Mouse (Mus musculus) embryonic facial prominence, embryonic 13.5 days (tissue): ENCODE measurements around the gene Tulp2. TPM values are rescaled to one million over a fixed set of nuclear protein-coding genes. Genes with fewer than 3 reads are reported as not detected.

Experiments used
- microRNA-seq: library from miRNA; unstranded; fragments of <30 nt; microRNA quantifications from one replicate; pipeline ENCODE4, GENCODE M21; 2016
- polyA plus RNA-seq: library from polyadenylated mRNA; unstranded; fragments of >200 nt; fragmentation: Nextera tagmentation; extraction: Ambion mirVana; gene quantifications from 2 replicates; pipeline ENCODE4 v1.2.1, GENCODE M21; 2015

Tulp2 gene
- polyA plus RNA-seq, 1 experiment from 2014 or later = 0.59 TPM

Small RNA genes lying within 50 kb of the gene (microRNA-seq; reads per million reads assigned to microRNA genes)
- gene Gm22133 = not detected

Other genes with a start within 250 kb of the Tulp2 start
- 1.6 and 2.8 TPM in 2 replicates for gene Cd37, start 242.8 kb upstream of the Tulp2 start, polyA plus RNA-seq
- gene Slc6a16, start 240.8 kb upstream of the Tulp2 start, polyA plus RNA-seq = 0.17 and 0.29 TPM in 2 replicates
- not detected in 2 replicates for gene Slc6a21, start 204.4 kb upstream of the Tulp2 start, polyA plus RNA-seq
- 17.8 and 23.8 TPM in 2 replicates for gene Trpm4, start 148.1 kb upstream of the Tulp2 start, polyA plus RNA-seq
- 2.2 and 2.9 TPM in 2 replicates for gene Hrc, start 146.6 kb upstream of the Tulp2 start, polyA plus RNA-seq
- gene Ppfia3, start 114.9 kb upstream of the Tulp2 start, polyA plus RNA-seq = 6.6 and 8.2 TPM in 2 replicates
- gene Lin7b, start 111.3 kb upstream of the Tulp2 start, polyA plus RNA-seq = 1.6 and 2.7 TPM in 2 replicates
- gene Snrnp70, start 86.1 kb upstream of the Tulp2 start, polyA plus RNA-seq = 285 and 299 TPM in 2 replicates
- not detected in 2 replicates for gene Kcna7, start 76.2 kb upstream of the Tulp2 start, polyA plus RNA-seq
- 4.6 and 6.1 TPM in 2 replicates for gene Ntf5, start 68.2 kb upstream of the Tulp2 start, polyA plus RNA-seq
- 0.41 and 1.2 TPM in 2 replicates for gene Lhb, start 61.1 kb upstream of the Tulp2 start, polyA plus RNA-seq
- gene Gys1, start 47.0 kb upstream of the Tulp2 start, polyA plus RNA-seq = 38.0 and 39.6 TPM in 2 replicates
- 141 and 148 TPM in 2 replicates for gene Ruvbl2, start 43.8 kb upstream of the Tulp2 start, polyA plus RNA-seq
- gene Ftl1, start 22.0 kb upstream of the Tulp2 start, polyA plus RNA-seq = 5,253 and 5,612 TPM in 2 replicates
- 154 and 190 TPM in 2 replicates for gene Bax, start 15.0 kb upstream of the Tulp2 start, polyA plus RNA-seq
- not detected in 2 replicates for gene Gm45808, start 4.9 kb downstream of the Tulp2 start, polyA plus RNA-seq
- 4.5 TPM in 2 replicates for gene Dhdh, start 6.9 kb downstream of the Tulp2 start, polyA plus RNA-seq
- gene Nucb1, start 28.5 kb downstream of the Tulp2 start, polyA plus RNA-seq = 198 and 206 TPM in 2 replicates
- gene Ppp1r15a, start 44.4 kb downstream of the Tulp2 start, polyA plus RNA-seq = 22.9 and 23.0 TPM in 2 replicates
- 2.9 and 3.8 TPM in 2 replicates for gene Plekha4, start 44.5 kb downstream of the Tulp2 start, polyA plus RNA-seq
- gene Hsd17b14, start 73.0 kb downstream of the Tulp2 start, polyA plus RNA-seq = 0.25 and 0.83 TPM in 2 replicates
- 67.1 and 68.4 TPM in 2 replicates for gene Bcat2, start 88.3 kb downstream of the Tulp2 start, polyA plus RNA-seq
- 0.39 and 0.96 TPM in 2 replicates for gene Fgf21, start 133.6 kb downstream of the Tulp2 start, polyA plus RNA-seq
- 1.9 and 2.3 TPM in 2 replicates for gene Fut1, start 135.4 kb downstream of the Tulp2 start, polyA plus RNA-seq
- gene Izumo1, start 139.9 kb downstream of the Tulp2 start, polyA plus RNA-seq = 0.27 and 0.39 TPM in 2 replicates
- gene Rasip1, start 145.6 kb downstream of the Tulp2 start, polyA plus RNA-seq = 8.0 and 8.8 TPM in 2 replicates
- gene Mamstr, start 158.1 kb downstream of the Tulp2 start, polyA plus RNA-seq = 5.2 and 7.8 TPM in 2 replicates
- gene Fut2, start 184.5 kb downstream of the Tulp2 start, polyA plus RNA-seq = 0.45 and 0.54 TPM in 2 replicates
- 5.4 and 5.7 TPM in 2 replicates for gene Ntn5, start 202.1 kb downstream of the Tulp2 start, polyA plus RNA-seq
- 6.3 and 6.8 TPM in 2 replicates for gene Sec1, start 212.5 kb downstream of the Tulp2 start, polyA plus RNA-seq
- 15.2 and 17.3 TPM in 2 replicates for gene Car11, start 218.0 kb downstream of the Tulp2 start, polyA plus RNA-seq
- 7.8 and 10.2 TPM in 2 replicates for gene Dbp, start 223.2 kb downstream of the Tulp2 start, polyA plus RNA-seq
- 936 and 1,128 TPM in 2 replicates for gene Rpl18, start 233.6 kb downstream of the Tulp2 start, polyA plus RNA-seq
- gene Sphk2, start 236.1 kb downstream of the Tulp2 start, polyA plus RNA-seq = 34.4 and 34.9 TPM in 2 replicates
- gene Fam83e, start 239.3 kb downstream of the Tulp2 start, polyA plus RNA-seq = 1.4 and 1.5 TPM in 2 replicates
- not detected in 2 replicates for gene Spaca4, start 243.9 kb downstream of the Tulp2 start, polyA plus RNA-seq